Mouse (Mus musculus): ENCODE data around the gene Rpl35a.
A peak's percentile ranks its signal among the peaks of the same experiment; 100 is the strongest.

Gene Rpl35a

GRCm38 (mm10) chr16:33056786-33057185 is 533 bp downstream of the Rpl35a start:
- no peak for DNase-seq

GRCm38 (mm10) chr16:33058033-33058432 is 1.8 kb downstream of the Rpl35a start:
- no peak for DNase-seq

- DNase-seq: peak; percentile 32
Observed at GRCm38 (mm10) chr16:33058656-33059055, 2.4 kb downstream of the Rpl35a start.

- DNase-seq: no peak
Observed at GRCm38 (mm10) chr16:33059471-33059870, 3.2 kb downstream of the Rpl35a start.

GRCm38 (mm10) chr16:33060926-33061325 is 4.7 kb downstream of the Rpl35a start:
- DNase-seq: no peak

GRCm38 (mm10) chr16:33061400-33061799 is 5.1 kb downstream of the Rpl35a start:
- no peak for DNase-seq

- peak; percentile 92 for DNase-seq
Observed at GRCm38 (mm10) chr16:33062024-33062681, 5.9 kb downstream of the Rpl35a start, which contains the start of gene Lmln. Gene Lmln (plus strand): TSS chr16:33062521.

GRCm38 (mm10) chr16:33062682-33063131 is 6.5 kb downstream of the Rpl35a start:
- peak; percentile 74 for DNase-seq

GRCm38 (mm10) chr16:33063267-33063666 is 7.0 kb downstream of the Rpl35a start:
- DNase-seq: no peak

- DNase-seq: no peak
Observed at GRCm38 (mm10) chr16:33064636-33065035, 8.4 kb downstream of the Rpl35a start.

- no peak for DNase-seq
Observed at GRCm38 (mm10) chr16:33070928-33071327, 14.7 kb downstream of the Rpl35a start.

- peak; percentile 11 for DNase-seq
Observed at GRCm38 (mm10) chr16:33072871-33073557, 16.8 kb downstream of the Rpl35a start.

- DNase-seq: no peak
Observed at GRCm38 (mm10) chr16:33074967-33075366, 18.7 kb downstream of the Rpl35a start.

GRCm38 (mm10) chr16:33076078-33076477 is 19.8 kb downstream of the Rpl35a start:
- no peak for DNase-seq

- no peak for DNase-seq
Observed at GRCm38 (mm10) chr16:33077069-33077627, 20.9 kb downstream of the Rpl35a start.

- DNase-seq: no peak
Observed at GRCm38 (mm10) chr16:33080063-33080462, 23.8 kb downstream of the Rpl35a start.

- no peak for DNase-seq
Observed at GRCm38 (mm10) chr16:33082951-33083350, 26.7 kb downstream of the Rpl35a start.

- DNase-seq: no peak
Observed at GRCm38 (mm10) chr16:33083996-33084395, 27.7 kb downstream of the Rpl35a start.

- DNase-seq: no peak
Observed at GRCm38 (mm10) chr16:33085666-33086065, 29.4 kb downstream of the Rpl35a start.
